Mouse (Mus musculus): Measurements from ENCODE around the gene Il17f.
"Not testable (repeated sequence)": the region's sequence is repeated elsewhere in the genome, so short reads cannot be mapped to it uniquely, and the experiment has no call there.

The Il17f gene

GRCm38 (mm10) chr1:20787046-20787445 lies 3.4 kb downstream of the Il17f start:
- no peak for DNase-seq (ENCODE audit: low spot score in 2 of 2)

GRCm38 (mm10) chr1:20778366-20778765 lies 12.1 kb downstream of the Il17f start:
- DNase-seq (ENCODE audit: low spot score in 2 of 2), result no peak

- not testable (repeated sequence) for DNase-seq (ENCODE audit: low spot score in 2 of 2)
Observed at GRCm38 (mm10) chr1:20774026-20774730, 16.2 kb downstream of the Il17f start.

GRCm38 (mm10) chr1:20766526-20766925 lies 23.9 kb downstream of the Il17f start:
- no peak for DNase-seq (ENCODE audit: low spot score in 2 of 2)

- no peak for DNase-seq (ENCODE audit: low spot score in 2 of 2)
Observed at GRCm38 (mm10) chr1:20761411-20761810, 29.0 kb downstream of the Il17f start.

GRCm38 (mm10) chr1:20760331-20760730 lies 30.1 kb downstream of the Il17f start:
- no peak for DNase-seq (ENCODE audit: low spot score in 2 of 2)

DNA sequence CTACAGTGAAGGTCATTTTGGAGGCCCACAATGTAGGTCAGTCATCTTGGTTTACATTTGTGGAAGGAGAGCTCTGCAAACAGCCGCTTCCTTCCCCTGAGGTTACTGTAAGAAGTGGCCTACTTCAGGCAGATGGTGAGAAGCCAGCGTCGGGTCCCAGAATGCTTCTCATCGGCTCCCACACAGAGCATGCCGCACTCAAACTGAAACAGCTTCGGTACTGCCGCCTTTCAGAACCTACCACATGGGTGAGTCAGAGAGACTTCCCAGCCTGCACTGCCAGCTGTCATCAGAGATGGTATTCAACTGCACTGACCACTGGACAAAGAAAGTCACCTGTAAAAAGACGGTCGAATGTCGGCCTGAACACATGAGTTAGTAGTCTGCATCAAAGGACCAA lies 30.6 kb downstream of the Il17f start:
- DNase-seq (ENCODE audit: low spot score in 2 of 2), result no peak

DNA sequence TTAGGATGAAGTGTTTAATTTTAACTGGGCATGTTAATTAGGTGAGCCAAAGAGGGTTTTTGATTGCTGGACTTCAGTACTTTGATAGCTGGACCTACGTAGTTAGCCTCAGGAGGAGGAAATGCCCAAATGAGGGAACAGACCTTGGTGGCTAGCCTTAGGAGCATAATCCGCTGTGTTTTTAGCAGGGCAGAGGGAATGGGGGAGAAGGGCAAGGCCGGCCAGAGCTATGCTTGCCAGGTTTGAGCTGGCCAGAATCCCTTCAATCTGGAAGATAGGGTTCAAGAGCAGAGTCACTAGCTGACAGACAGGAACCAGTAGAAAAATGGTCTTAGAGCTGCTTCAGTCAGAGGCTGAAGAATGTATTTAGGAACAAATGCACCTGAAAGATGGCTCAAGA lies 32.8 kb downstream of the Il17f start:
- no peak for DNase-seq (ENCODE audit: low spot score in 2 of 2)

- no peak for DNase-seq (ENCODE audit: low spot score in 2 of 2)
Observed at GRCm38 (mm10) chr1:20754439-20754838, 36.0 kb downstream of the Il17f start.

- DNase-seq (ENCODE audit: low spot score in 2 of 2), result no peak
Observed at GRCm38 (mm10) chr1:20740496-20740998, 49.9 kb downstream of the Il17f start.

DNA sequence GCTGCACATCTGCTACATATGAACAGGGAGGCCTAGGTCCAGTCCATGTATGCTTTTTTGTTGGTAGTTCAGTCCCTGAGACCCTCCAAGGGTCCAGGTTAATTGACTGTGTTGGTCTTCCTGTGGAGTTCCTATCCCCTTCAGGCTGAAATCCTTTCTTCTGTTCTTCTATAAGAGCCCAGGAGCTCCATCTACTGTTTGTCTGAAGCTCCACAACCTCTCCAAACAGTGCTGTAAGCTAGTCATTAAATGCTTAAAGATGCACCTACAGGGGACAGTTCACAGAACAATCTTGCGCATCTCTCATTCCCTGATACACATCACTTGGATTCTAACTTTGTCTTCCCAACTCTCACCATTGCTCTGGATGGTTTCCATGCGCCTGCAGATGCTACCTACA lies 51.9 kb downstream of the Il17f start:
- DNase-seq (ENCODE audit: low spot score in 2 of 2), result no peak

- no peak for DNase-seq (ENCODE audit: low spot score in 2 of 2)
Observed at GRCm38 (mm10) chr1:20736572-20736971, 53.8 kb downstream of the Il17f start.

DNA sequence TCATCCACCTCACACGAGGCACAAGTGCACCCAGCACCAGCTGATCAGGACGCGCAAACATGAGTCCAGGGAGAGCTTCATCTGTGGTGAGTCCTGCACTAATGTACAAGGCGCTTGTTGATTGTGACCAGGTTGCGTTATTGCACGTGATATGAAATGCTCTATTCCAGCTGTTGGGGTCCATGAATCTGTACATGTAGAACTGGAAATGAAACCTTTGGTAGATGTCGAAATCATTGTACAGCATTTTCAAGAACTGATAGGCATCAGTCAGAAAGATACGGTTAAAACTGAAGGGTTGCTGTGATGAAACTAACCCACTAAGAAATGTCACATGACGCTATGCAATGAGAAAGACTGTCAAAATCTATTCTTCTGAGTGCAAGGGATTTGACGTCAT lies 59.5 kb downstream of the Il17f start, which contains the start of gene Il17a:
Il17a (plus strand) TSS at position 3 of the 400 bp plus-strand sequence.
- no peak for DNase-seq (ENCODE audit: low spot score in 2 of 2)

Data from spleen, postnatal 4 days (tissue).